Mouse (Mus musculus) liver, postnatal 0 days (tissue): ENCODE measurements around the gene Map7d3.

ENCODE experiments used
- CTCF ChIP-seq: sonication (generic); IDR thresholded peaks from 2 replicates; pipeline ENCODE4 v1.5.1; 2016; ENCODE audit warnings: antibody characterized with exemption, low read depth
- EP300 ChIP-seq: IDR thresholded peaks from 2 replicates; pipeline ENCODE4 v1.6.1; 2016; ENCODE audit warnings: antibody characterized with exemption, low read depth, mild to moderate bottlenecking

DNA sequence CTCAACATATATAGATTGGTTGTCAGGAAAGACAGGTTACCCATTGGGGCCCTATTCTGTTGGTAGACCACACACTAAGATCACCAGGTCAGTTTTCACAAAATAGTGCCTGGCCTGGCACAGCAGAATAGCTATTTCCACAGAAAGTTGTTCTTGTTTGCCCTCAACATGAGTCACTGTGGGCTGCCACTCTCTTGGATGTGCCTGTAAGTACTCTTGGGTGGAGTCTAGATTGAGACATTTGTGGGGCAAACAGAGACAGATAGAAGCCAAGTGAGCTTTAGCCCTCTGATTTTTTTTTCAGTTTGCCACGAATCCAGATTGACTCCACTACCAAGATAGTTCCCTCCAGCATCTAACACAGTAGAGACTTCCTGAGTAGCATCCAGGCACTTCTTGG is 50.4 kb downstream of the Map7d3 start:
- TF ChIP-seq CTCF (no peak), EP300 (no peak)
